Mouse (Mus musculus): ENCODE measurements around the gene Cmtm3. TPM values are rescaled to one million over a fixed set of nuclear protein-coding genes. Genes with fewer than 3 reads are reported as not detected.

Cmtm3 gene
- polyA plus RNA-seq (2014; fragmentation: Illumina TruSeq; extraction: RNeasy Lipid Tissue Mini Kit (QIAGEN cat#74804); ENCODE audit: low read depth, low replicate concordance) = 4.6 TPM

GRCm38 (mm10) chr8:104339229-104339982 lies at the start of gene Cmtm3:
Gene Cmtm3, plus strand, starts transcription at chr8:104339410.

DNA sequence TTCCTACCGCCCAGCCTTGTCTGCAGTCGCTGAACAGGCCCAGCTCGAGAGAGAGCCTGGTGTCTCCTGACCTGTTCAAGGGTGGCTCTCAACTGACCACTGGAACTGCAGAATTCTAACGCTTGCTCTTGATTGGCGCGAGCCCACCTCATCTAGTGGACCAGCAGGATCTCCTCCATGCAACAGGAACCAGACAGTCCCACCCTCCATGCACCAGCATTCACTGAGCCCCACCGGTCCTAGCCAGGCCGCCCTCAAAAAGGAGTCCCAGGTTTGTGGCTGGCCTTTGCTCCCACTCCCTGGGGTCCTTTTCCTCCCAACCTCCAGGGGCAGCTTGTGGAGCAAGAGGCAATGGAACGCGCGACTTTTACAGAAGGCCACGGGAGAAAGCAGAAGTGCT lies 46.1 kb upstream of the Cmtm3 start, which contains the start of gene Cmtm2a:
TSS of gene Cmtm2a (minus strand) at position 101 of the 400 bp plus-strand sequence.

DNA sequence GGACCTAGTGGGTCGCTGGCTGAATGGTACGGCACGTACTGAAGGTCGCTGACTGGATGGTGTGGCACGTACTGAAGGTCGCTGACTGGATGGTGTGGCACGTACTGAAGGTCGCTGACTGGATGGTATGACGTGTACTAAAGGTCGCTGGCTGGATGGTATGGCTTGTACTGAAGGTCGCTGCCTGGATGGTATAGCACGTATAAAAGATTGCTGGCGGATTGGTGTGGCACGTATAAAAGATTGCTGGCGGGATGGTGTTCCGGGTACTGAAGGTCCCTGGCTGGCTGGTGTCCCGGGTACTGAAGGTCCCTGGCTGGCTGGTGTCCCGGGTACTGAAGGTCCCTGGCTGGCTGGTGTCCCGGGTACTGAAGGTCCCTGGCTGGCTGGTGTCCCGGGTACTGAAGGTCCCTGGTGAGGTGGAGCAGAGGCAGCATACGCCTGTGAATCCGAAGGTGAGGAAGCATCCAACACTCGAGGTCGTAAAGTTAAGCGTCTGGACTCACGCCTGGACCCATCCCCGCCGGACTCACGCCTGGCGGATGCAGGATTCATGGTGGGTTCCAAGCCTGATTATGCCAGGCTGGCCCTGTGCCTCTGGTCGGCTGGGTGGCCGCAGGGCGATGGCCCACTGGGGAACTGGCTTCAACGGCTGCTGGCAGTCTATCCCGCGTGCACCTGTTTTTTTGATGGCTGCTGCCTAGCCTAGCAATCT lies 29.6 kb upstream of the Cmtm3 start, which contains the start of the genes Gm45711 and Cmtm1:
TSS of gene Gm45711 (minus strand) at position 641 of the 715 bp plus-strand sequence.
TSS of gene Cmtm1 (minus strand) at position 705 of the 715 bp plus-strand sequence.

GRCm38 (mm10) chr8:104321267-104321666 lies 17.9 kb upstream of the Cmtm3 start, which contains the start of gene Gm11020:
Gene Gm11020, plus strand, starts transcription at chr8:104321567.

DNA sequence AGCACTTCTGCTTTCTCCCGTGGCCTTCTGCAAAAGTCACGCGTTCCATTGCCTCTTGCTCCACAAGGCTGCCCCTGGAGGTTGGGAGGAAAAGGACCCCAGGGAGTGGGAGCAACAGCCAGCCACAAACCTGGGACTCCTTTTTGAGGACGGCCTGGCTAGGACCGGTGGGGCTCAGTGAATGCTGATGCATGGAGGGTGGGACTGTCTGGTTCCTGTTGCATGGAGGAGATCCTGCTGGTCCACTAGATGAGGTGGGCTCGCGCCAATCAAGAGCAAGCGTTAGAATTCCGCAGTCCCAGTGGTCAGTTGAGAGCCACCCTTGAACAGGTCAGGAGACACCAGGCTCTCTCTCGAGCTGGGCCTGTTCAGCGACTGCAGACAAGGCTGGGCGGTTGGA lies 17.3 kb upstream of the Cmtm3 start, which contains the start of gene Cmtm2b:
TSS of gene Cmtm2b (plus strand) at position 301 of the 400 bp plus-strand sequence.

DNA sequence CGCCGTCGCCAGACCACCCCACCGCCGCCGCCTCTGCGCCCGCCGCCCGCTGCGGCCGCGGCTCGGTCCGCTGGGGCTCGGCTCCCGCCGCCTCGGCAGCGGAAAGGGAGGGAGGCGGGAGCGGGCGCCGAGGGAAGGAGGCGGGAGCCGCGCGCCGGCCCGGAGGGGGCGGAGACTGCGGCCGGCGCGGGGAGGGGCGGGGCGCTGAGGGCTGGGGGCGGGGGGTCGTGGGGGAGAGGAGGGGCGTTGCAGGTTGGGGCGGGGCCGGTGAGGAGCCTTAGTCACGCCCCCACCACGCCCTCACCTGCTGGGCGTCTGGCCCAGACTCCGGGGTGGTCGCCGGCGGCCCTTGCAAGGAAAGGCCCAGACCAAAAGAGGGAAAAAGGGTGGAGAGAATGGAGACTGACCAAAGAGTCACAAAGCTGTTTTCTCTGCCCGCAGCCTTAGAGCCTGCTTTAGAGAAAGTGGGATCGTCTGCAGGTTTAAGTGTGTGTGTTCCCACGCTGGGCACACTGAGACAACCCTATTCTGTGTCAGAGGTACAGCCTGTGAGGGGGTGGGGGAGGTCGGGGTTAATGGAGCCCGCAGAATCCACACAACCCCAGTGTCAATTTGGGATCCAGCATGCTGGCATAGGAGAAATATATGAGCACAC lies 56.6 kb downstream of the Cmtm3 start, which contains the start of gene Cmtm4:
TSS of gene Cmtm4 (minus strand) at position 105 of the 655 bp plus-strand sequence.

Other genes starting within 250 kb of the Cmtm3 start
- 8.2 TPM for gene Cdh5, start 237.8 kb upstream of the Cmtm3 start, polyA plus RNA-seq (2014; fragmentation: Illumina TruSeq; extraction: RNeasy Lipid Tissue Mini Kit (QIAGEN cat#74804); ENCODE audit: low read depth, low replicate concordance)
- not detected for gene Bean1, start 169.0 kb upstream of the Cmtm3 start, polyA plus RNA-seq (2014; fragmentation: Illumina TruSeq; extraction: RNeasy Lipid Tissue Mini Kit (QIAGEN cat#74804); ENCODE audit: low read depth, low replicate concordance)
- gene Tk2, start 90.9 kb upstream of the Cmtm3 start, polyA plus RNA-seq (2014; fragmentation: Illumina TruSeq; extraction: RNeasy Lipid Tissue Mini Kit (QIAGEN cat#74804); ENCODE audit: low read depth, low replicate concordance) = 10.6 TPM
- 5.4 TPM for gene Cklf, start 88.5 kb upstream of the Cmtm3 start, polyA plus RNA-seq (2014; fragmentation: Illumina TruSeq; extraction: RNeasy Lipid Tissue Mini Kit (QIAGEN cat#74804); ENCODE audit: low read depth, low replicate concordance)
- not detected for gene Cmtm2a, start 46.2 kb upstream of the Cmtm3 start, polyA plus RNA-seq (2014; fragmentation: Illumina TruSeq; extraction: RNeasy Lipid Tissue Mini Kit (QIAGEN cat#74804); ENCODE audit: low read depth, low replicate concordance)
- gene Gm45711, start 29.3 kb upstream of the Cmtm3 start, polyA plus RNA-seq (2014; fragmentation: Illumina TruSeq; extraction: RNeasy Lipid Tissue Mini Kit (QIAGEN cat#74804); ENCODE audit: low read depth, low replicate concordance) = not detected
- gene Cmtm1, start 29.3 kb upstream of the Cmtm3 start, polyA plus RNA-seq (2014; fragmentation: Illumina TruSeq; extraction: RNeasy Lipid Tissue Mini Kit (QIAGEN cat#74804); ENCODE audit: low read depth, low replicate concordance) = not detected
- not detected for gene Gm11020, start 17.8 kb upstream of the Cmtm3 start, polyA plus RNA-seq (2014; fragmentation: Illumina TruSeq; extraction: RNeasy Lipid Tissue Mini Kit (QIAGEN cat#74804); ENCODE audit: low read depth, low replicate concordance)
- gene Cmtm2b, start 17.2 kb upstream of the Cmtm3 start, polyA plus RNA-seq (2014; fragmentation: Illumina TruSeq; extraction: RNeasy Lipid Tissue Mini Kit (QIAGEN cat#74804); ENCODE audit: low read depth, low replicate concordance) = not detected
- gene Cmtm4, start 56.4 kb downstream of the Cmtm3 start, polyA plus RNA-seq (2014; fragmentation: Illumina TruSeq; extraction: RNeasy Lipid Tissue Mini Kit (QIAGEN cat#74804); ENCODE audit: low read depth, low replicate concordance) = 64.5 TPM
- 50.3 TPM for gene Dync1li2, start 103.6 kb downstream of the Cmtm3 start, polyA plus RNA-seq (2014; fragmentation: Illumina TruSeq; extraction: RNeasy Lipid Tissue Mini Kit (QIAGEN cat#74804); ENCODE audit: low read depth, low replicate concordance)
- 0.81 TPM for gene Terb1, start 170.5 kb downstream of the Cmtm3 start, polyA plus RNA-seq (2014; fragmentation: Illumina TruSeq; extraction: RNeasy Lipid Tissue Mini Kit (QIAGEN cat#74804); ENCODE audit: low read depth, low replicate concordance)
- 202 TPM for gene Nae1, start 195.2 kb downstream of the Cmtm3 start, polyA plus RNA-seq (2014; fragmentation: Illumina TruSeq; extraction: RNeasy Lipid Tissue Mini Kit (QIAGEN cat#74804); ENCODE audit: low read depth, low replicate concordance)
- gene Car7, start 195.3 kb downstream of the Cmtm3 start, polyA plus RNA-seq (2014; fragmentation: Illumina TruSeq; extraction: RNeasy Lipid Tissue Mini Kit (QIAGEN cat#74804); ENCODE audit: low read depth, low replicate concordance) = 0.36 TPM